Mouse (Mus musculus) forebrain, postnatal 0 days (tissue): ENCODE data around the gene Sult4a1. TPM values are rescaled to one million over a fixed set of nuclear protein-coding genes. Genes with fewer than 3 reads are reported as not detected.

Experiments used
- ATAC-seq: fragments of 200-750 bp; cut with Nextera tagmentation; 2 replicates; pipeline ENCODE4 v1.8.0; 2017; ENCODE audit warnings: mild to moderate bottlenecking, moderate library complexity
- DNase-seq: peaks from one replicate; pipeline ENCODE4 v3.0.0-alpha.2; 2015
- H3K27ac ChIP-seq: fragments of 300-500 bp; sonication (generic); 2 replicates; pipeline ENCODE4 v1.5.1; 2014; ENCODE audit warnings: low read depth, mild to moderate bottlenecking, antibody characterized with exemption, low read length, moderate library complexity, mixed read lengths
- H3K27me3 ChIP-seq: fragments of 300-500 bp; sonication (generic); 2 replicates; pipeline ENCODE4 v1.6.1; 2014; ENCODE audit warnings: mild to moderate bottlenecking, low read length, mixed read lengths; ENCODE audit not compliant: insufficient read depth
- H3K36me3 ChIP-seq: fragments of 300-500 bp; sonication (generic); 2 replicates; pipeline ENCODE4 v1.6.1; 2014; ENCODE audit warnings: mild to moderate bottlenecking, moderate library complexity; ENCODE audit not compliant: insufficient read depth
- H3K4me1 ChIP-seq: fragments of 300-500 bp; sonication (generic); 2 replicates; pipeline ENCODE4 v1.6.1; 2014; ENCODE audit warnings: antibody characterized with exemption; ENCODE audit not compliant: insufficient read depth
- H3K4me2 ChIP-seq: fragments of 300-500 bp; sonication (generic); 2 replicates; pipeline ENCODE4 v1.6.1; 2014; ENCODE audit warnings: low read depth, mild to moderate bottlenecking, moderate library complexity
- H3K4me3 ChIP-seq: fragments of 300-500 bp; sonication (generic); 2 replicates; pipeline ENCODE4 v1.5.1; 2014; ENCODE audit warnings: low read depth, low read length, mixed read lengths
- H3K9ac ChIP-seq: fragments of 300-500 bp; sonication (generic); 2 replicates; pipeline ENCODE4 v1.6.1; 2014; ENCODE audit warnings: mild to moderate bottlenecking
- H3K9me3 ChIP-seq: fragments of 300-500 bp; sonication (generic); 2 replicates; pipeline ENCODE4 v1.6.1; 2016; ENCODE audit warnings: low read length
- CTCF ChIP-seq: sonication (generic); IDR thresholded peaks from 2 replicates; pipeline ENCODE4 v1.5.1; 2016; ENCODE audit warnings: antibody characterized with exemption, control low read depth, low read depth
- WGBS: fragments of 180-500 bp; shearing (Covaris S2); extraction: QIAGEN DNeasy Blood & Tissue Kit; methylation state at CpG from one replicate; pipeline ENCODE4 v1.1.7; 2014; 5-methylcytosine and 5-hydroxymethylcytosine counted together
- polyA plus RNA-seq: library from polyadenylated mRNA; unstranded; fragments of >200 nt; fragmentation: Nextera tagmentation; extraction: Ambion mirVana; gene quantifications from 2 replicates; pipeline ENCODE4 v1.2.1, GENCODE M21; 2015
- total RNA-seq: library from RNA; depleted of rRNA; stranded (reverse); fragments of >200 nt; gene quantifications from 2 replicates; pipeline ENCODE4 v1.2.3, GENCODE M21; 2014

Sult4a1 gene
- total and polyA plus RNA-seq, 2 experiments from 2014 or later: 140 to 179 TPM

GRCm38 (mm10) chr15:84121036-84121435 lies 15.5 kb upstream of the Sult4a1 start:
- H3K4me3 ChIP-seq: no peak overlapping the region
- no peak for TF ChIP-seq CTCF
- no peaks in the 10 kb centered on the region for H3K27me3 ChIP-seq
- ATAC-seq (no peak), DNase-seq (no peak)
- H3K4me2 ChIP-seq: no peak overlapping the region
- H3K4me1 ChIP-seq: no peaks in the 10 kb centered on the region
- H3K9ac ChIP-seq: no peak overlapping the region
- H3K36me3 ChIP-seq: no peaks in the 10 kb centered on the region
- no peaks in the 10 kb centered on the region for H3K9me3 ChIP-seq
- no peak overlapping the region for H3K27ac ChIP-seq
- WGBS: 73% methylated on average over 7 of the region's 7 CpGs

DNA sequence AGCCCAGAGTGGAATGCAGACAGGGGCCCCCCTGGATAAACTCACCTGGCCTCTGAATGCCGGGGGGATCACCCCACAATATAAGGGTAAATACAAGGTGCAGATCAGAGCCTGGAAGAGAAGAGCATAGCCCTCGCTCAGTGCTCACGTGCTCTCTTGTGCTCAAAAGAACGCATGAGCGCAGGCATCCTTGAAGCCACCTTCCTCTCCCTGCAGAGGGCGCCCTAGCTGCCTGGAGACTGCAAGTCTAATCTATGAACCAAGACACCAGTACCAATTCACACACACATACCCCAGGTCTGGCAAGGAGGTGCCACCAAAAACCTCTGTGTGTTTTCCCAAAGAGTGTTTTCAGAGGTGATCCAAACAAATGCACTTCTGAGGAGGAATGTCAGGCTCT lies 15.1 kb upstream of the Sult4a1 start:
- Histone ChIP-seq H3K9ac (no peak overlapping the region), H3K27ac (no peak overlapping the region), H3K36me3 (no peaks in the 10 kb centered on the region), H3K4me1 (no peaks in the 10 kb centered on the region), H3K9me3 (no peaks in the 10 kb centered on the region), H3K27me3 (no peaks in the 10 kb centered on the region), H3K4me3 (no peak overlapping the region), H3K4me2 (no peak overlapping the region)
- 25% methylated on average over 6 of the region's 6 CpGs for WGBS
- DNase-seq (no peak), ATAC-seq (peak; percentile 23; the same call in 1 of the 2 replicates)
- TF ChIP-seq CTCF: peak; percentile 56

GRCm38 (mm10) chr15:84116466-84116865 lies 10.9 kb upstream of the Sult4a1 start:
- Histone ChIP-seq H3K9me3 (no peaks in the 10 kb centered on the region), H3K4me3 (no peak overlapping the region), H3K27me3 (no peaks in the 10 kb centered on the region), H3K4me1 (no peaks in the 10 kb centered on the region), H3K4me2 (no peak overlapping the region), H3K27ac (no peak overlapping the region), H3K9ac (no peak overlapping the region), H3K36me3 (no peaks in the 10 kb centered on the region)
- ATAC-seq: no peak
- TF ChIP-seq CTCF: no peak
- 78% methylated on average over 1 of the region's 1 CpGs for WGBS
- no peak for DNase-seq

DNA sequence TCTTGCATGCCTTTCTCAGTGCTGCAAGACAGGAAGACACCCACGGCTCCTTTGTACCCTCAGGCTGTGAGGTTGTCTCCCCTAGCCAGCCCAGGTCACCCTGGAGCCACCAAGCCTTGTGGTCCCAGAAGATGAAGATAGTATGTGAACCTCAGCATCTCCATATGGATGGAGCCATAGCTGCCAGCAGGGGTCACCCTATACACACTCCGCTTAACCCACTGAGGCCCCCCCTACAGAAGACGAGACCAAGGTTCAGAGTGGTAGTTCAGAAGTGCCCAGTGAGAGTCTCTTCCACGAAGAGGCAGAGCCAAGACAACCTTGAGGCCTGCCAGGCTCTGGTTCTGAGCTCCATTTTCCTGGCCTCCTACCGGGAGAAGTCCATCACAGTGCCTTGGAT lies 10.2 kb upstream of the Sult4a1 start:
- Histone ChIP-seq H3K36me3 (no peaks in the 10 kb centered on the region), H3K9me3 (no peaks in the 10 kb centered on the region), H3K4me3 (no peak overlapping the region), H3K4me2 (no peak overlapping the region), H3K27me3 (no peaks in the 10 kb centered on the region), H3K27ac (no peak overlapping the region), H3K4me1 (no peaks in the 10 kb centered on the region), H3K9ac (no peak overlapping the region)
- DNase-seq (no peak), ATAC-seq (no peak)
- peak; percentile 58 for TF ChIP-seq CTCF
- 65% methylated on average over 5 of the region's 5 CpGs for WGBS

DNA sequence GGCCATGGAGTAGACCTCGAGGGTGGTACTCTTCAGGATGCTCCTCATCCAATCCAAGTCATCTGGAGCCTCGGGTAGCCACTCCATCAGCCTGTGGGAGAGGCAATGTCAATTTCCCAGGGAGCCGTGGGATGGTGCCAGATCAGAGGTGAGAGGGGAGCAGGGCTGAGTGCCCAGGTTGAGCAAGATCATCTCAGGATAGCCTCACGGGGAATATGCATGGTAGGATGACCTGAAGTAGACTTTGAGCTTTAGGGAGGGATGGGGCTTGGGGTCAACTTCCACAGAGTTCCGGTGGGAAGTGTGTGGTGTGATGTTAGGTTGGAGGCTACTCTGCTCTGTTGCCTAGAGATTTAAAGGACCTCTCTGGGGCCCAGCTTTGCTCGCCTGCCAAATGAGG lies 8.3 kb upstream of the Sult4a1 start:
- ATAC-seq (no peak), DNase-seq (no peak)
- no peak for TF ChIP-seq CTCF
- H3K9ac ChIP-seq: no peak overlapping the region
- no peak overlapping the region for H3K4me3 ChIP-seq
- H3K4me1 ChIP-seq: no peaks in the 10 kb centered on the region
- H3K36me3 ChIP-seq: no peaks in the 10 kb centered on the region
- no peak overlapping the region for H3K27ac ChIP-seq
- 84% methylated on average over 6 of the region's 6 CpGs for WGBS
- H3K4me2 ChIP-seq: no peak overlapping the region
- no peaks in the 10 kb centered on the region for H3K9me3 ChIP-seq
- no peaks in the 10 kb centered on the region for H3K27me3 ChIP-seq

GRCm38 (mm10) chr15:84108899-84109298 lies 3.3 kb upstream of the Sult4a1 start:
- DNase-seq (no peak), ATAC-seq (no peak)
- Histone ChIP-seq H3K27ac (no peak overlapping the region), H3K9ac (no peak overlapping the region), H3K36me3 (no peaks in the 10 kb centered on the region), H3K9me3 (no peaks in the 10 kb centered on the region), H3K4me2 (no peak overlapping the region), H3K4me3 (no peak overlapping the region), H3K27me3 (no peaks in the 10 kb centered on the region), H3K4me1 (peaks cover 12% of the 10 kb centered on the region)
- 9% methylated on average over 13 of the region's 13 CpGs for WGBS
- TF ChIP-seq CTCF: no peak

DNA sequence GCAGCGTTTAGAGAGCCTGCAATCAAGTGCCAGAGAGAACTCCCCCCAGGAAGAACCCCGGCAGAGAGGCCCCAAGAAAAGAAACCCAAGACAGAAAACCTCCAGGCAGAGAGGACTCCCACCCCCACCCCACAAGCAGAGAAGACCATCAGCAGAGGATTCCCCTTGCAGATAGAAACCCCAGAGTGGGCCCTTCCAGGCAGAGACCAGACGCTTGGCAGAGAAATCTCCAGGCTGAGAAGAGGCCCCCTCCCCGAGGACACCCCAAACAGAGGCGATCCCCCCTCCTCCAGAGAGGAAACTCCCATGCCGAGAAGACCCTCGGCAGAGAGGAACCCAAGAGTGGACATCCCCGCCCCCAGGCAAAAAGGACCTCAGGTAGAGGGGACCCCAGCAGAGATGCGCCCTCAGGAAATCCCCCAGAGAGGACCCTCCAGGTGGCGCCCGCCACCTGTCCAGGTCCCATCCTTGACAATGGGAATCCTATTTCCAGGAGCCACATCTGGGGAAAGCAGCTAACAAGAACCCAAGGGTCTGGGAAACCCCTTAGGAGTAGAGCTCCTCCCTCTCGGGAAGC lies 458 bp upstream of the Sult4a1 start:
- WGBS: 11% methylated on average over 12 of the region's 12 CpGs
- DNase-seq (no peak), ATAC-seq (peak; percentile 49)

More for the DNA sequence above, 458 bp upstream of the Sult4a1 start:
- Histone ChIP-seq H3K27ac (peak overlapping the region; percentile 75), H3K36me3 (no peaks in the 10 kb centered on the region; the same call in 1 of the 2 replicates), H3K4me3 (peak overlapping the region; percentile 52), H3K9me3 (no peaks in the 10 kb centered on the region), H3K27me3 (no peaks in the 10 kb centered on the region), H3K4me1 (peaks cover 12% of the 10 kb centered on the region), H3K4me2 (peak overlapping the region; percentile 65), H3K9ac (peak overlapping the region; percentile 76)
- TF ChIP-seq CTCF: no peak
